Mouse (Mus musculus) ES-CJ7 (cell line): ENCODE measurements around the gene Bcl2a1d.
"Not testable (repeated sequence)": the region's sequence is repeated elsewhere in the genome, so short reads cannot be mapped to it uniquely, and the experiment has no call there.

ENCODE experiments used
- DNase-seq: peaks from one replicate; pipeline ENCODE4 v3.0.0; 2011; ENCODE audit warnings: low read depth, low spot score

The Bcl2a1d gene

DNA sequence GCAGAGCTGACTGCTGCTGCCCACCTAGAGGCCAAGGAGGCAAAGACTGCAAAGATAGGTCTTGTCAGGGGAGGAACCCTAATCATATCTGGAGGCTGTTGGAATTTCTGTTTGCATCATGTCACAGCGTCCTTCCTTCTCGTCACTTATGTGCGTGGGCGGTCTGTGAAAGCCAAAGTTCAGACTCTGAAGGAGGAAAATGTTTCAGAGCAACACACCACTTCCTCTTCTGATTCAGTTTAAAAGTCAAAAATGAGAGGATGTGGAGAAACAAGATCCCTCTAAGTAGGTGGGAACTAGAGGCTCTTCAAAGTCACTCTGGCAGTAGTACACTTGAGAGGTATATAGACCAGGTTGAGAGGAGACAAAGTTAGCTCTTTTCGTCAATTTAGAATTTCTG lies at the start of gene Bcl2a1d:
TSS of gene Bcl2a1d (minus strand) at position 187 of the 400 bp plus-strand sequence.
- DNase-seq, result not testable (repeated sequence)

DNA sequence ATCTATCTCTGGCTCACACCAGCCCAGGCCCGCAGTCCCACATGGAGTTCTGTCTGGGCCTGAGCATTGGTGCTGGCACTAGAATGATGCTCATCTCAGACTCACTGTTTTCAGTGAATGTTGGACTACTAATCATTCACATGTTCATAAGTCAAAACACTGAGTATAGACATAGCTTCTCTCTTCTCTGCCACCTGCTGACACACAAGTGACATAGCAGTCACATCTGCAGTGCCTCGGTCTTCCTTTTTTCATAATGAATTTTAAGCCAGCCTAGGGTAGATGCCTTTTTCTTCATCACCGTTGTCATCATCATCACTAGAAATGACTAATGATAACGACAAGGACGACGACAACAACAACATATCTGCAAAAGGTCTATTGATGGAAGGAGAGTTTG lies 38.5 kb upstream of the Bcl2a1d start:
- DNase-seq, result not testable (repeated sequence)

DNA sequence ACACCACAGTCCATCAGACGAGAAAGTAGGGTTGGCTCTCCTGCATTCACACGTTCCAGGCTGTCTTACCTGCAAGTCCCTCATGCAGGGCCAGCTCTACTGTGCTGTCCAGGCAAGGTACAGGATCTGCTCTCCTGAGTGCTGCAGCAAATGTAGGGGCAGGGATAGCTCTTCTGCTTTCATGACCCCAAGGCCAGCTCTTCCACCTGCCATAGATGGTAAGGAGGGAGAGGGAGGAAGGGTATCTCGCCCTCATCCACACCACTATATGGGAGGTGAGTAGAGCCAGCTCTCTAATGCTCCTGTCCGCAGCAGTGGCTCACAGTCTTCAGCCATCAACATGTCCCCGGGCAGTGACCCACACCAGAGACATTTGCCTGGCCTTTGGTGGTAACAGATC lies 37.8 kb upstream of the Bcl2a1d start:
- DNase-seq, result not testable (repeated sequence)

DNA sequence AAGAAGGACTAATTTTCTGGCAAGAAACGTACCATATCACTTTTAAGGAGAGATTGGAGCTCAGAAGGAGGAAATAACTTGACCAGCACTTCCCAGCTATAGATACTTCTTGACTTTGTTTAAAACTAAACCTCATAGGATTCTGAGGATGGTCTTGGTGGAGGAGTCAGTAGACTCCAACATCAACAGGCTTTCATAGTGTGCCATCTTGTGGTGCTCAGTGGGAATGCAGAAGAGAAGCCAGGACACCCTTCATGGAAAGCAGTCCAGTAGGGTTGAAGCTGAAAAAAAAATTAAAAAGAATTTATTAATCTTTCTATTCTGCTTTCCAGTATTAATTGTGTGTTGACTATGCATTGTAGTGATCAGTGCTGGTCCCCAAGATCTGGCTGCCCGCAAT lies 15.0 kb upstream of the Bcl2a1d start:
- DNase-seq, result not testable (repeated sequence)

- DNase-seq, result not testable (repeated sequence)
Measured at GRCm38 (mm10) chr9:88746046-88746445, 14.3 kb upstream of the Bcl2a1d start.

GRCm38 (mm10) chr9:88735289-88735688 lies 3.6 kb upstream of the Bcl2a1d start:
- not testable (repeated sequence) for DNase-seq

DNA sequence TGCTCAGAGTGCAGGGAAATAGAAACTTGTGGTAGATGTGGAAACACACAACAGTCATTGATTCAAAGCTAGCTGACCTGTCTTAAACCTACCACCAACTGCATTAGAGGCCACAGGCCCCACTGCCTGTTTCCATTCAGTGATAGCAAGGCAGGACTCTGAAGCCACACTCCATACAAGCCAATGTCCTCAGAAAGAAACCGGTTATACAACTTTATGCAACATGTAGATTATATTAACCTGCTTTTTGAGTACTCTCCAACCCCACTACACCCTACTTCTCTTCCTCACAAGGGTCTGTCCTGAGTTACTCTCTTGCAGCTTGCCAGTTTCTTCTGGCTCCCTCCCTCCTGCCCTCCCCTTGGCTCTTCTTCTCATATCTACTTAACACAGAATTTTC lies 1.5 kb upstream of the Bcl2a1d start:
- DNase-seq, result not testable (repeated sequence)

DNA sequence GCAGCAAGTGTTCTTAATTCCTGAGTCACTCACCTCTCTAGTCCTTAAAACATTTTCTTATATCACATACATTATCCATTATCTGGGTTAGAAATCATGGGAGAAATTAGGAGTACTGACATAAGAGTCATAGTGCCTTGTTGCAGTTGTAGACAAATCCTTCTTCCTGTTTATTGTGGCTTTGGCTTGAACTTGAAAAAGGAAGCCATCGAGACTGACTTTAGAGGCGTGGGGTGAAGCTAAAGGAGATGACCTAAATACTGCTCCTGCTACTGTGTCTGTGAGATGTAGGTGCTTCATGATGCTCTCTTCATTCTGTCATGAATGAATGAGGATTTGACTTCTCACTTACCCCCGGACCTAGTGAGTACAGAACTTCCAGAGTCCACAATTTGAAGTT lies 620 bp upstream of the Bcl2a1d start:
- not testable (repeated sequence) for DNase-seq

- DNase-seq, result not testable (repeated sequence)
Measured at GRCm38 (mm10) chr9:88728311-88728710, 3.4 kb downstream of the Bcl2a1d start.

DNA sequence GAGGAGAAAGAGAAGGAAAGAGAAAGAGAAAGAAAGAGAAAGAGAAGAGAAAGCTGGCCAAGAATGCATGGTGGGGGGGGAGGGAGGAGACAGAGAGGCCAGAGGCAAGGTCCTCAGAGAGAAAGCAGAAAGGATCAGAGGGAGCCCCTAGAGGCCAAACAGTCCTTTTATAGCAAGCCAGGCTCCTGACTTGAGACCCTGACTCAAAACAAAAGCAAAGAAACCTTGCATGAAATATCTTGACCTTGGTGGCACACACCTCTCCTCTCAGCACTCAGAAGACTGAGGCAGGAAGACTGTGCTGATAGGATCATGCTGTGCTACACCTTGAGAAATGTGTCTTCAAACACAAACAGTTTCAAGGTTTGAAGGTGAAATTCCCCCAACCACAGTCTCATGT lies 10.1 kb downstream of the Bcl2a1d start:
- not testable (repeated sequence) for DNase-seq

DNA sequence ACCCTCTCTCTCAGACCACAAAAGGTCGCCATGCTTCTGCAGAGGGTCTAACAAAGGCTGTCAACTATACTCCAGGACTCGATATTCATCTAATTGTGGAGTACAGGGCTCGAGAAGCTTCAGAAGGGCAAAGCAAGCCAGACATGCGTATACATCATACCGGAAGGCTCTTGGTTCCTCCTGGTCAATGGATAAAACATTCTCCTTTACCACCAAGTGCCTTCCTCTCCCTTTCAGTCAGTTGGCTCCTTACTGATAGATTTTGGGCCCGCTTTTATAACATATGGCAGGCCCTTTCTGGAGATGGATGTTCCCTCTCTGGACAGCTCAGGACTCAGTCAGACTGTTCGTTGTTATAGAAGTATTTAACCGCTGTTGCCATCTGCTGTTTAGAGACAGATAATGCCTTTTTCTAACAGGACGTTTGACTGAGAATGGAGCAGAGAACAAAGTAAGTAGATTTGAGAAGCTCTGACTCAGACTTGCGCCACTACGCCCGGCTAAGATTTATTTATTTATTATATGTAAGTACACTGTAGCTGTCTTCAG lies 11.7 kb downstream of the Bcl2a1d start, which contains the start of gene Mthfsl:
TSS of gene Mthfsl (minus strand) at position 308 of the 549 bp plus-strand sequence.
- peak; percentile 7 for DNase-seq

DNA sequence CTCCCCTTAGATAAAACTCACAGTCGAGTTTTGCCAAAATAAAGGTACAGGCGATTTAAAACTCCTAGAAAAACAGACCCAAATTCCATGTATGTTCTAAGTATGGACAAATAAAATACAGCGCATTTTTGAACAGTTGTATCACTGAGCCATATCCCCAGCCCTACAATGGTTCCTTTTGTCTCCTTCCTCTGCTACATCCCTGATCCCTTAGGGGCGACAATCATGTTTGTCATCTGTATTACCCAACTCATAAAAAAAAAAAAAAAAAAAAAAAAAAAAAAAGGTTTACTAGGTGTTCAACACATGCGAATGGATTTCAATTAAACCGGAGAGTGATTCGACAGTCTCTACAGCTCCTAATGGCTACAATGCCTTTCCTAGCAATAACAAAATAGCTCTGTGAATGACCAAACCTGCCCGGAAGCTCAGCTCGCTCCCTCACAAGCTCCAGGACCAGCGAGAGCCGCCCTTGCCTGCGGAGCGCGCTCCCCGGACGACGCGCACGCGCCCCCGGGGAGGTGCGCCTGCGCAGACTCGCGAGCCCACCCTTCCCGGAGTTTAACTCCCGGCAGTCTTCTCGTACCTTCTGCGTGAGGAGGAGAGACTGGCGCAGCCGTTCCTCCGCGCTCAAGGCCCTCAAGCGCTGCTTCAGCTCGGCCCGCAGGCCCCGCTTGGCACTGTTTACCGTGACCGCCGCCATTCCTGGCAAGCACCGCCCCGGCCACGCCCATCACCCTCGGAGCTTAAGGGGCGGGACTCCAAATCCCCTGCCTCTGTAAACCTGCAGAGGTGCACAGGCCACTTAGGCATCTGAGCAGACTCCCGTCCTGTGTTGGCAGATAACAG lies 12.4 kb downstream of the Bcl2a1d start:
- DNase-seq, result peak; percentile 6

- DNase-seq, result not testable (repeated sequence)
Measured at GRCm38 (mm10) chr9:88718593-88718992, 13.1 kb downstream of the Bcl2a1d start.

- DNase-seq, result not testable (repeated sequence)
Measured at GRCm38 (mm10) chr9:88718140-88718539, 13.6 kb downstream of the Bcl2a1d start.

GRCm38 (mm10) chr9:88714515-88714914 lies 17.2 kb downstream of the Bcl2a1d start:
- not testable (repeated sequence) for DNase-seq

GRCm38 (mm10) chr9:88712164-88712749 lies 19.5 kb downstream of the Bcl2a1d start:
- not testable (repeated sequence) for DNase-seq

GRCm38 (mm10) chr9:88710910-88711438 lies 20.7 kb downstream of the Bcl2a1d start:
- not testable (repeated sequence) for DNase-seq

DNA sequence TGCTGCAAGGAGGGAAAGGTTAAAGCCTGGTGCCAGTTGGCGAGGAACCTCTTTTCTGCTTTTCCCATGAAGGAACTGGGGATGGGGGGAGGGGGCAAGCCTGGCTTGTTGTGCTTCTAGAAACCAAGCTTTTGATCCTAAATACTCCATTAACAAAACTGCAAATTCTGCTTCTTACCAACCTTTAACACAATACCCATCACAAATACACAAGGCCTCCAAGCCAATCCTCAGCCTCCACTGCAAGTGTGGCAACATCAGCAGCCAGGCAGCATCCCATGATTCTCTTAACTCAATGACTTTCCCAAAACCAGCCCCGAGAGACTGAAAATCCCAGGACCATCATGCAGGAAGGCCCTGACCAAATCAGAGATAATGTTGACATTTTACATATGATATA lies 21.3 kb downstream of the Bcl2a1d start:
- not testable (repeated sequence) for DNase-seq

DNA sequence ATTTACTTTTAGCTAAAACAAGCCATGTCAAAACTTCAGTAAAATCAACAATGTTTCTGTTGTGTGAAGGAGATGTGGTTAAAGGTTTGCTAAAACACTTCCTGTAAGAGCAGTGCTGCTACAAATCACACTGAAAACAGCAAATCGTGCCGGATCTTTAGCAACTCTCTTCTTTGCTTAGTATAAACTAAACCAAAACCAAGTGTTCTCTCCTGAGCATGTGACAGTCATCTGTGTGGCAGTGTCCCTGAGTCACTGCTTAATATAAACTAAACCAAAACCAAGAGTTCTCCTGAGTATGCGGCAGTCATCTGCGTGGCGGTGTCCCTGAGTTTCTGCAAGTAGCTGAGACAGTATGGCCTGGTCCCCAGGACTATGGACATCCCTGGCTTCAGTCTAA lies 21.9 kb downstream of the Bcl2a1d start:
- not testable (repeated sequence) for DNase-seq

DNA sequence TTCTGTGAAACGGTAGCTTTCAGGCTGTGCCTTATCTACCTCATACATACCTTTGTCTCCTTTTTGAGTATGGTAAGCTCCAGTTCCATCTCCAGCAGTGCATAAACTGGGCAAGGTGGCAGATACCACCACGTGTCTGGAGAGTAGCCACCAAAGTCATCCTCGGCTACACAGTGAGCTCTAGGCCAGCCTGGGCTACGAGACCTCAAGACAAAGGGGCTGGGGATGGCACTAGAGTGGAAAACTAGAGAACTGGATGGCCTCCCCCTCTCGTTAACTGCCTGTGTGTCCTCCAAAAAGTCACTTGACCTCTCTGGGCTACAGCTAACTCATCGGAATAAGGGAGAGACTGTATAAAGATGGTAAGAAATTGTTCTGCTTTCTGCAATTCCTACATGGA lies 22.4 kb downstream of the Bcl2a1d start:
- no peak for DNase-seq

DNA sequence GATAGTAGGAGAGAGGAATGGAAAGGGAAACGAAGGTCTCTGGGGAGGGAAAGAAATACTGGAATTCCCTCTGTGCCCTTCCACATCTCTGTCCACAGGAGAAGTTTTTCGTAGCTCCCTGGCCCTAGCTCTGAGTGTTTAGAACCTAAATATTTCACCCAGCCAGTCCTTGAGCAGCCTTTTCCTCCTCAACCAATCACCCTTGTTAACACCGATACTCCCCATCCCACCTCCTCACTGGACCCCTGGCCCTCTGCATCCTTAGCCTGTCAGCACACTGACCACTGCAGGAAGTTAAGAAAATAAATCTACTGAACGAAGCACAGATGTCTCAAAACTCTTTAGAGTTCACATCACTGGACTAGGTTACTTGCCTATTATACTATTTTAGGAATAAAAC lies 25.0 kb downstream of the Bcl2a1d start:
- DNase-seq, result no peak

GRCm38 (mm10) chr9:88705157-88705556 lies 26.6 kb downstream of the Bcl2a1d start:
- DNase-seq, result not testable (repeated sequence)
